Mouse (Mus musculus): ENCODE measurements at regions not wholly inside any gene's neighbourhood (a gene's known extent, or its start where the extent isn't known, plus 50 kb on each side); places are given as distances from the start of the nearest gene placed in this dataset.

DNA sequence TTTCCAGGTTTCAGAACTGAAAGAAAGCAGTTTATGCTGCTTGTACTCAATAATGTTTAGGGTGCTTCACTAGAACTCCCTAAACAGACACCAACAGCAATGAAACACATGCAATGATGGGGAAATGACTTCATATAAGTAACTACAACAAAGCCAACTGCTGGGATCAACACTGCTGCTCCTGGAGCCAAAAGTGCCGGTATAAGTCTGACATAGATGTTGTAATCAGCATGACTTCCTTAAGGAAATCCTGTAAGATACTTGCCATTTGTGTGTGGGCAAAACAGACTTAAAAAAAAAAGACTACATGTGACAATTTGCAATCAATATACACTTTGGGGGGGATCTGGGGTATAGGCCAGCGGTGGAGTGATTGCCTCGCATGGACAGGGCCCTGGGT is 438.4 kb upstream of the A1bg start:
- ATAC-seq (replicated peaks; ENCODE audit: low FRiP score, low TSS enrichment, poor library complexity, severe bottlenecking): no peak

DNA sequence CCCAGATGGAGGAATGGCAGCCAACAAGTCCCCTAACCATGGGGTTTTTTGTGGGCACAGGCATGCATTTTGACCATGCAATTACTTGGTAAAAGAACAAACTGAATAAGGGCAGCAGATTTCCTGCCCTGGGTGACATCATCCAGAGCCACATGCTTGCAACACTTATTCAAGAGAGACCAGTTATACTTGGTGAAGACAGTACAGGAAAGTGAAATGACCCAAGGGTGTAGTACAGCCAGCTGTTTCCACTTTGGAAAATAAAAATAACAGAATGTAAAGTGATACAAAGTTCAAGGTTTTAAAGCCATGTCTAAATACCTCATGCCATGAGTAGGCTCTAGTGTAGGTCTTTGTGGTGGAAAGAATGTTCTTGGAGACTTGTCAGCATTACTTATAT is 432.5 kb upstream of the A1bg start:
- ATAC-seq (replicated peaks; ENCODE audit: low FRiP score, low TSS enrichment, poor library complexity, severe bottlenecking): no peak

- no peak for ATAC-seq (replicated peaks; ENCODE audit: low FRiP score, low TSS enrichment, poor library complexity, severe bottlenecking)
Observed at GRCm38 (mm10) chr15:61351729-61352342, 429.0 kb upstream of the A1bg start.

GRCm38 (mm10) chr15:61345101-61345500 is 422.3 kb upstream of the A1bg start:
- no peak for ATAC-seq (replicated peaks; ENCODE audit: low FRiP score, low TSS enrichment, poor library complexity, severe bottlenecking)

- ATAC-seq (replicated peaks; ENCODE audit: low FRiP score, low TSS enrichment, poor library complexity, severe bottlenecking): no peak
Observed at GRCm38 (mm10) chr15:61342618-61343017, 419.8 kb upstream of the A1bg start.

GRCm38 (mm10) chr15:61327925-61328324 is 405.1 kb upstream of the A1bg start:
- ATAC-seq (replicated peaks; ENCODE audit: low FRiP score, low TSS enrichment, poor library complexity, severe bottlenecking): no peak

- no peak for ATAC-seq (replicated peaks; ENCODE audit: low FRiP score, low TSS enrichment, poor library complexity, severe bottlenecking)
Observed at GRCm38 (mm10) chr15:61322243-61322642, 399.4 kb upstream of the A1bg start.

GRCm38 (mm10) chr15:61309452-61310165 is 386.8 kb upstream of the A1bg start:
- no peak for ATAC-seq (replicated peaks; ENCODE audit: low FRiP score, low TSS enrichment, poor library complexity, severe bottlenecking)

GRCm38 (mm10) chr15:61308936-61309335 is 386.1 kb upstream of the A1bg start:
- ATAC-seq (replicated peaks; ENCODE audit: low FRiP score, low TSS enrichment, poor library complexity, severe bottlenecking): no peak

GRCm38 (mm10) chr15:61304546-61304945 is 381.7 kb upstream of the A1bg start:
- ATAC-seq (replicated peaks; ENCODE audit: low FRiP score, low TSS enrichment, poor library complexity, severe bottlenecking): no peak

DNA sequence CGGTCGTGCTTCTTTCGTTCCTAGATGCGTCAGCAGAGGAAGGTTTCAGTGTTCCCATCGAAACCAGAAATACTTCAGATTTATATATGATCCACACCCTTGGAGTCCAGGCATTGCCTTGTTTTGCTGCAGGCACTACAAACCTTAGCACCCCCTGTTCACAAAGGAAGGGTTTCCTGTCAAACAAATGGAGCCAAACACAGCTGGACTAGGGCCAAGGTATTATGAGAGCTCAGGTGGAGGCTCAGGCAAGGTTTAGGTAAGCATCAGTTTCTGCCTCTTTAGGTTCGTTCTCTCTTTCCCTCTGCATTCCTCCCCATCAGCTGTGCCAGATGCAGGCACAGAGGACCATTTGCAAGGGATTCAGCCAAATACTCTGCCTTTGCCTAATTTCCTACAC is 377.0 kb upstream of the A1bg start:
- ATAC-seq (replicated peaks; ENCODE audit: low FRiP score, low TSS enrichment, poor library complexity, severe bottlenecking): no peak

- no peak for ATAC-seq (replicated peaks; ENCODE audit: low FRiP score, low TSS enrichment, poor library complexity, severe bottlenecking)
Observed at GRCm38 (mm10) chr15:61297447-61298208, 374.8 kb upstream of the A1bg start.

DNA sequence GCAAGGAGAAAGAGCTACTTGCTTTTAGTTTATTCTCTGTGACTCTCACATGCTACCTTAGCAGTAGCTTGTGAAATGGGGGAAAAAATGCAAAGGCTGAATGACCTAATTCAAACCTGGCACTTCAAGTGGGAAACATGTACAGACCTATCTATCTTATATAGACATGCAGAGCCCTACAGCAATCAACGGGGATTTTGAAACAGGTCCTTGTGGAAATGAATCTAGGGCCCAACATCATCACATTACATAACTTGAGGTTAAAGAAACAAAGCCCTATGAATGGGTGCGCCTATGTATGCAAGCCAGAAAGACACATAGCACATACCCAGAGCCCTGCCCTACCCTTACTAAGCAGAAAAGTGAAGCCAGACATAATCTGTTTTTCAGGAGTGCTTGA is 371.8 kb upstream of the A1bg start:
- ATAC-seq (replicated peaks; ENCODE audit: low FRiP score, low TSS enrichment, poor library complexity, severe bottlenecking): no peak

DNA sequence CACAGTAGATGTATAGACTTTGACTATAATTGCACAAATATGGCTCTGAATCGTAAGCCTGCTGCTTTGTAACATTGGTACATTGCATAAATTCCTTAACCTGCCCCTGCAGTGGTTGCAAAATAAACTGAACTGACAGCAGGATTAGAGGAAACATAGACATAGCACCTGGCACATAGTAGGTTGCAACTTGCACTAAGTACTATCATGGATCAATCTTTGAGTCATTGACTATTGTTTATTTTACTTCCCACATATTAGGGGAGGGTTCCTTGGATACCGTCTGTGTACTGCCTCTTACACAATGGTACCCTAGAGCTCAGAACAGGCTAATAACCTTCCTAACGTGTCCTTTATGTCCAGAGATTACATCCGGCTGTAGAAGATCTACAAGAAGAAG is 371.3 kb upstream of the A1bg start:
- no peak for ATAC-seq (replicated peaks; ENCODE audit: low FRiP score, low TSS enrichment, poor library complexity, severe bottlenecking)

DNA sequence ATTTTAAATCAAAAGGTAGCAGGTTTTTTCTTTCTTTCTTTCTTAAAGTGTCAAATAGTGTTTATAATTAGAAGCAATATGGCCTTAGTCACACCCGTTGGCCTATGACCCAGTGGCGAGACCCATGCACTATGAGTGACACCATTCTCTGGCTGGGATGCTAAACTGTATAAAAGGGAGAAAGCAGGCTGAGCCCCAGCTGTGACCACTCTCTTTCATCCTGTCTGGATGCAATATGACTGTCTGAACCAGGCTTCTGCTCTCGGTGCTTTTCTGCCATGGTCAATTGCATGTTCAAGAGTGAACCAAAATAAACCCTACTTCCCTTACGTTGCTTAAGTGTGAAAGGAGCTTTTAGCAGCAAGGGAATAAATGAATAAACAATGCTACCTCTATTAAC is 346.0 kb upstream of the A1bg start:
- ATAC-seq (replicated peaks; ENCODE audit: low FRiP score, low TSS enrichment, poor library complexity, severe bottlenecking): no peak

- no peak for ATAC-seq (replicated peaks; ENCODE audit: low FRiP score, low TSS enrichment, poor library complexity, severe bottlenecking)
Observed at GRCm38 (mm10) chr15:61259047-61259446, 336.2 kb upstream of the A1bg start.

- ATAC-seq (replicated peaks; ENCODE audit: low FRiP score, low TSS enrichment, poor library complexity, severe bottlenecking): no peak
Observed at GRCm38 (mm10) chr15:61244511-61244910, 321.7 kb upstream of the A1bg start.

DNA sequence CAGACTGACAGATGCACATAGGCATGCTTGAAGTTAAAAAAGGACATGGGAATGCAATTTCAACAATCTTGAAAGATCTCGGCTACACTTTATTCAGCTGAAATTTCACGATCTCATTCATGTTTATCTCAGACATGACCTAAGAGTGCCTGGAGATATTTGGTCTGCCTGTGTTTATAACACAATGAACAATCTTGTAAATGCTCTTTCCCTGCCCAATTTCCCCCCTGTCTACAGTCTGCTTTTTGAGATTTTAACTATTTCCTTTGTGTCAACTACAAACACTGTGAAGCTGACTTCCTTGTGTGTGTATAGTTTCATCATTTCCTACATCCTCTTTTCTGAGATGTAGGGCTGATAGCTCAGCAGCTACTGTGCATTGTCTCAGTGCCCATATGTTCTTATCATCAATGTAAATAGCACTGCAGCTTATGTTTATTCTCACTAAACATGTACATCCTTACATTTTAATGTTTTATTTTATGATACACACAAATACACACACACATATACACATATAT is 319.4 kb upstream of the A1bg start:
- ATAC-seq (replicated peaks; ENCODE audit: low FRiP score, low TSS enrichment, poor library complexity, severe bottlenecking): no peak

- ATAC-seq (replicated peaks; ENCODE audit: low FRiP score, low TSS enrichment, poor library complexity, severe bottlenecking): no peak
Observed at GRCm38 (mm10) chr15:61241741-61242140, 318.9 kb upstream of the A1bg start.

- no peak for ATAC-seq (replicated peaks; ENCODE audit: low FRiP score, low TSS enrichment, poor library complexity, severe bottlenecking)
Observed at GRCm38 (mm10) chr15:61240344-61240743, 317.5 kb upstream of the A1bg start.

- no peak for ATAC-seq (replicated peaks; ENCODE audit: low FRiP score, low TSS enrichment, poor library complexity, severe bottlenecking)
Observed at GRCm38 (mm10) chr15:61239414-61239813, 316.6 kb upstream of the A1bg start.
